Mouse (Mus musculus) WW6 (cell line): ENCODE data around the gene Esp22.
"Not testable (repeated sequence)": the region's sequence is repeated elsewhere in the genome, so short reads cannot be mapped to it uniquely, and the experiment has no call there.

Source experiments
- DNase-seq: peaks from one replicate; pipeline ENCODE4 v3.0.0-alpha.2; 2013; ENCODE audit warnings: low read depth, low spot score

Esp22 gene

GRCm38 (mm10) chr17:39095034-39095433, at the start of gene Esp22:
Esp22 (plus strand) TSS chr17:39095334.
- no peak for DNase-seq

GRCm38 (mm10) chr17:39063641-39064040, 31.5 kb upstream of the Esp22 start:
- DNase-seq, result no peak

- no peak for DNase-seq
These were observed 18.2 kb upstream of the Esp22 start, which contains the start of gene Esp23 for GRCm38 (mm10) chr17:39076937-39077336. Esp23 (minus strand) TSS chr17:39077037.

GRCm38 (mm10) chr17:39107126-39107525, 12.0 kb downstream of the Esp22 start:
- peak; percentile 36 for DNase-seq

- DNase-seq, result not testable (repeated sequence)
These were observed 34.0 kb downstream of the Esp22 start for GRCm38 (mm10) chr17:39129156-39129555.
